Mouse (Mus musculus) adrenal gland, postnatal 14 days (tissue): ENCODE results near the gene St6gal1. TPM values are rescaled to one million over a fixed set of nuclear protein-coding genes. Genes with fewer than 3 reads are reported as not detected.

ENCODE experiments used
- DNase-seq: peaks from one replicate; pipeline ENCODE4 v3.0.0; 2021; ENCODE audit warnings: mixed read lengths
- total RNA-seq: library from RNA; stranded (reverse); gene quantifications from 2 replicates; pipeline ENCODE4 v1.2.3, GENCODE M21; 2021

St6gal1 gene
- total RNA-seq, 1 experiment from 2014 or later, result 42.8 TPM

DNA sequence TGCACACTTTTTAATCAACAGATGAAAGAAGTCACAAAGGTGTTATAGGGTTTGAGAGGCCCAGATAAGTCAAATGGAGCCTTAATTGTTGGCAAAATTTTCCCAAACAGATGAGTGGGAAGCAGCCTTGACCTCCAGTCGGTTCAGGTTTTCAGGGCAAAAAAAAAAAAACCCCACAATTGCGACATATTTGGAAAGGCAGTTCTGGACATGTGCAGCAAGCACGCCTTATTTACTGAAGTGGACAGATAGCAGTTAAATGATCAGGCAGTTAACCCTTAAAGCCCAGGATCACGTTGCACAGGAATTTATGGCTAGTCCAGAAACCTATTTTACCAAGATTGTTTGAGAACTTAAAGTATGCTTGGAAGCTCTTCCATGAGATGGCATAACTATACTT, 112.8 kb downstream of the St6gal1 start:
- no peak for DNase-seq

DNA sequence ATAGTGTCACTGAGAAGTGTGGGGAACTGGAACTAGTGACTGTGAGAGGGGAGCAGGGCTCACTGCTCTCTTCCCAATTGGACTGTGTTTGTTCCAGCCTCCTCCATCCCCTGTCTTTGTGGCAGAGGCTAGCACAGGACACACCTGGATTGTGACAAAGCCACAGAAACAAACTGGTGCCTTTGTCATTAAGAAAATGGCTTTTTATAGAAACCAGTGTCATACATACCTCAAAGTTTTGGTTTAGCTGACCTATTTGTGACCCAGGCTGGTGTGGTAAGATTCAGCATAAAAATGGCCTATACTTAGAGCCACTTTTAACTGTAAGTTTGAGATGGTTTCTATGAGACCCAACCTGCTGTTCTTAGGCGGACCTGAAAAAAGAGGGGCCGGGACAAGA, 116.7 kb downstream of the St6gal1 start:
- DNase-seq, result no peak

DNA sequence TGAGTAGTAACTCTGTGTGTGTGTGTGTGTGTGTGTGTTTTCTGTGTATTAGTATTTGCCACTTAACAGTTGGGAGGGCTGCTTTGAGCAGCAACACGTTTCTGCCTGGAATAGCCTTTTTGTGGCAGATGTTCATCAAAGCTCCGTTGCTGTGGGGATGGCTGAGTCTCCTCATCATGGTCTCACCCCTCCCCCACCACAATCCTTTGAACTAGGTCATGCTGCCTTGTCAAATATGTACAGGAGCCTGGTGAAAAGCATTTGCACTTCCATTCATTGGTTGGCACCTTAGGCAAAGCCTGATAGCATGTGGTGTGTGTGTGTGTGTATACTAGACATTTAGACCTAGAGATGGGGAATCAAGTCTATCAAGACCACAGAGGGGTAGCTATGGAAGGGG, 126.3 kb downstream of the St6gal1 start:
- peak; percentile 37 for DNase-seq

DNA sequence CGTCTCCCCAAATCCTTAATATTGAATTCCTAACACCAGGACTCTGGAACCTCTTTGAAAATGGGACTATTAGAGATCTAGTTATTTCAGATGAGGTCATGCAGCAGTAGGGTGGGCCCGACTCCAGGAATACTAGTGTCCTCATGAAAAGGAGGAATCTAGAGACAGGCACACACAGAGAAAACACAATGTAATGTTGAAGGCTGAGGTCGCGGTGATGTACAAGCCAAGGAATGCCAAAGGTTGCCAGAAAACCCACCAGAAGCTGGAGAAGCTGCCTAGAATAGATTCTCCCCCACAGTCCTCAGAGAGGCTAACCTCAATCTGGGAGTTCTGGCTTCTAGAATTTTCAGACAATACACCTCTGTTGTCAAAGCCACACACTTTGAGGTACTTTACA, 136.5 kb downstream of the St6gal1 start:
- no peak for DNase-seq

DNA sequence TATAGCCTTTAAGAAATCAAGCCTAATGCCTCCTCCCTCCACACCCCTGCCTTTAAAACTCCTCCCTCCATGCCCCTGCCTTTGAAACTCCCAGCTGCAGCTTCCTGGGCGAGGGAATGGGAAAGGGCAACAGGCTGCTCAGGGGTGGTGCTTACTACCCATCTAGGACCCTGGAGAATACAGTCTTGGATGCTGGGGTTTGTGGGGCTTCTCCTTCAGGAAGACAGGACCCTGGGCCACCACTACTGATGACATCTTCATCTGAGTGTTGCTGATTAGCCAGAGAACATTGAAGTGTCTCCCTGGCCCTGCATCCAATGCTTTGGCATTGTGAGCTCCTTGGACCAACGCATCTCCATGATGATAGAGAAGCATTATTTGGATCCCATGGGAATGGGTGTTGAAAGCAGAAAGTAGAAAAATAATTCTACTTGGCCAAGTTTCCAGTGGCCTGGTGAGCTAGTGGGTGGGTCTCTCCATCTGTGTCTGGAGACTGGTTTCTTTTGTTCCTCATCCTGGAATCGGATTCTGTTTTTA, 137.0 kb downstream of the St6gal1 start:
- DNase-seq, result no peak

DNA sequence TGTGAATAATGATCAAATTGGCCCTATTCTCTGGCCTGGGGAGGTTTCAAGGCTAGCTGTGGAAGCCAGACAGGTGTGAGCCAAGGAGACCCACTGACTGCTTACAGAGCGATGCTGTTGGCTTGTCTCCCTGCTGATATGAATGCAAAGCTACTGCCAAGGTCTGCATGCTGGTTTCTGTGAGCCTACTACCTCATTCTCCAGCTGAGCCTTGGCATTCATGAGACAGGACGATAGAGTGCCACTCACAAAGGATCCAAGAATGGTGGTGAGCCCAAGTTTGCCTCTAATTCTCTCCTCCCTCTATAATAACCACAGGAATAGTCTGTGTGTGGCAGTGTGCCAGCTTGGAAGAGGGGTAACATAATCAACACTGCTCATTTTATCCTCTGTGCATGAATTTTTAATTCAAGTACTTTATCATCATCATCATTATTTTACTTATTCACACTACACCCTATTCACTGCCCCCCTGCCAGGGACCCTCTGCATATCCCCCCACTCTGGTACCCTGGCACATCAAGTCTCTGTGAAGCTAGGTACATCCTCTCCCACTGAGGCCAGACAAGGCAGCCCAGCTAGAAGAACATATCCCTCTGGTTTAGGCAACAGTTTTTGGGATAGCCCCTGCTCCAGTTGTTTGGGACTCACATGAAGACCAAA, 139.9 kb downstream of the St6gal1 start:
- no peak for DNase-seq

DNA sequence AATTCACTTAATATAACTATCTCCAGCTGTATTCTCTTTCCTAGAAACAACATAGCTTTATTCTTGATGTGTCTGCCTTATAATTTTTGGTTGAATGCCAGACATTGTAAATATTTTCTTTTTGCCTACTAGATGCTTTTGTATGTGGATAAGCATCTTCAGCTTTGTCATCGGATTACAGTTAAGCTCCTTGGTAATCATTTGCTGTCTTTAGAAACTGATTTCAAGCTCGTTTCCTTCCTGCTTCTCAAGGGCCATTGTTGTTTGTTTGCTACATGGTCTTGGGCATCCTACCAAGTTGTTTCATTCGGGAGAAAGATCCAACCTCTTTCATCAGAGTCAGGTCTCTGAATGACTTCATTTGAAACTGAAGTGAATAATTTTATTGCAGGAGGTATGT, 144.6 kb downstream of the St6gal1 start:
- no peak for DNase-seq

DNA sequence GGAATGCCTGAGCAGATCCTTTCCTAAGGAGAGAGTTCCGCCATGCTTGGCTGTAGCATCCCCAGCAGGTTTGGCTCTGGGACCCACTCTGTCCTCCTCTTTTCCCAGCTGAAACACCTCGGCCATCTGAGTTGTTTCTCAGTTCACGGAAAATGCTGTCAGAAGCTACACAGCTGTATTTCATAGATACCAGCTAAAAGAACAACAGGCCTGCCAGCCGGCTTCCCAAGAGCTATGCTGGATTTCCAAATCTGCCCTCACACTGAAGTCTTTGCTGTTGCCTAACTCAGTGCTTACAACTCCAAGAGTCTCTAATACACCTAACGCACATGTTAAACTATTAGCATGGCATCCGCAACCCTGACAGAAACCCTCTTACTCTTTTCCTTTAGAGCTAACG, 146.2 kb downstream of the St6gal1 start:
- no peak for DNase-seq

DNA sequence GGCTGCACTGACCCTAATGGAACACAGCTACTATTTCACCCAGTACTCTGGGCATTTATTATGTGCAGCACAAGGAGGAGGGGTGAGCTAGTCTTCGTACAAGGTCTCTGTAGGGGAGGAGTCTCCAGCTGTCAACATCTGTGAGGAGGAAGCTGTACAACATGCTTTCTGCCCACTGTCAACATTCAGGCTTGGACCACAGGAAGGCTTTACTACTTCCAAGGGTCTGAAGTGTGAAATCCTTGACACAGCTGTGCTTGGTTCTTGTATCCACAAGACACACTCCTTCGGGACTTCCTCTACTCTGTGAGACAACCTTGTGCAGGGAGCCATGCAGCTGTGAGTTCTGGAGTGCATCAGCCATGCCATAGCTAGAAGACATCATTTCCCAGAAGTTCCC, 147.8 kb downstream of the St6gal1 start:
- DNase-seq, result no peak

DNA sequence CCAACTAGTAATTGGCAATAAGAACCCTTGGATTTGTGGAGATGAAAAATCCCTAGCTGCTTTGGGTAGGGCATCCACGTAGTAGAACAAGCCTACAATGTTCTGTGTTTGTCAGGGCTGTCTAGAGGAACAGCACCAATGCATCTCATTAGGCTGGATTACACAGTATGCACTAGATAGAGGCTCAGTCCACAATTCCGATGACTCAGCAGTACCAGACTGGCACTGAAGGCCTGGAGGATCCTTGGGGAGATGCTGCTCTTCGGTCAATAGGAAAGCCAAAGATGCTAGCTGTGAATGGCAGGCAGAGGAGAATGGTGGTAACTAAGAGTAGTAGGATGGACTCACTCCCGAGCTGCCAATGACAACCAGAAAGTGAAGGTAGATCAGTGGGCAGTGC, 149.5 kb downstream of the St6gal1 start:
- no peak for DNase-seq

DNA sequence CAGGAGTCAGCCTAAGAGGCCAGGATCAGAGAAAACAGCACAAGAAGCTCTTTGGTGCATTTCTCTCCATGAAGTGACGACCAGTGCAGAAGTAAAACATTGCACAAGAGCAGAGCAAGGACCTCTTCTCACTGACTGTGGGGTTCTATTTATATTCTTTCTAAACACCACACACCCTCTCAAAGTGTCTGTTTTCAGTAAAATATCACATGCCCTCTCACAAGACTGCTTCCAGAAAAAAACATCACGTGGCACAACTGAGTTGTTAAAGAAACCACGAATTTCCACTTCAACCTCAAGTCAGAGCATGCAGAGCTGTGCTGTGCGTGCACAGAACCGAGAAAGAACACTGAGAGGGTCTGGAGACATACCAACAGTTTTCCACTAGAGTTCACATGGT, 150.4 kb downstream of the St6gal1 start:
- no peak for DNase-seq

DNA sequence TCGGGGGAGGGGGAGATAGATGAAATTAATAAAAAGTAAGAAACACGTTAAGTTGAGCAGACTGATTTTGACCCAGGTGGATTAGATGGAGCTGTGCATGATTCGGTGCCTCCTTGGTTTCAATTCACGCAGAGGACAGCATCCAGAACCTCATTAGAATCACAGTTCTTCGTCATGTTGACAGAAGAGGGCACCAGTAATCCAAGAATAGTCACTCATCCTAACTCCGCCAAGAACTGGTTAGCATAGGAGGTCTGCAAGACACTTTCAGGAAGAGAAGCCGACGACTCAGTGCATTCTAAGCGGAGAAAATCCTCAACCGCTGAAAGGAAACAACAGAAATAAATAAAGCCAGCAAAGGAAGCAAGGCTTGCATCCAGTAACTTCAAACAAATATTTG, 151.6 kb downstream of the St6gal1 start:
- no peak for DNase-seq

DNA sequence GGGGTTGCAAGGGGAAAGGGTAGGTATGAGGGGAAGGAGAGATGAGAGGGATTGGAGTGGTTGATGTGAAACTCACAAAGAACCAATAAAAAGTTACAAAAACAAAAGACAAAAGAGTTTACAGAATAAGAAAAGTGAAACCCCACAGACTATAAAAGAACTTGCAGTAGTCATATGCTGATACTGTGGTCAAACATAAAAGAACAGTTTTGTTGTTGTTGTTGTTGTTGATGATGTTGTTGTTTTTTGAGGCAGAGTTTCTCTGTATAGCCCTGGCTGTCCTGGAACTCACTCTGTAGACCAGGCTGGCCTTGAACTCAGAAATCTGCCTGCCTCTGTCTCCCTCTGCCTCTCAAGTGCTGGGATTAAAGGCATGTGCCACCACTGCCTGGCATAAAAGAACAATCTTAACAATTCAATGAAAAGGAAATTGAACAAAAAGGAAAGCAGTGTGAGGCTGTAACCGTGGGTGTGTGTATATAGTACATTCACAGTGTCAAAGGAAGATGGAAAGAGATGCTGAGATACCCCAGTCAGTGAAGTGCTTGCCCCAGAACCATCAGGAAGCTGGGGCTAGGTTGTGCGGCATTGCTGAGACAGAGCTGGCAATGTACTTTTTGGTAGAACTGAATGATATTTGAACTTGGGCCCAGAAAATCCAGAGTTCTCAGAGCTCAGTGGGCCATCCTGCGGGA, 155.1 kb downstream of the St6gal1 start:
- no peak for DNase-seq

DNA sequence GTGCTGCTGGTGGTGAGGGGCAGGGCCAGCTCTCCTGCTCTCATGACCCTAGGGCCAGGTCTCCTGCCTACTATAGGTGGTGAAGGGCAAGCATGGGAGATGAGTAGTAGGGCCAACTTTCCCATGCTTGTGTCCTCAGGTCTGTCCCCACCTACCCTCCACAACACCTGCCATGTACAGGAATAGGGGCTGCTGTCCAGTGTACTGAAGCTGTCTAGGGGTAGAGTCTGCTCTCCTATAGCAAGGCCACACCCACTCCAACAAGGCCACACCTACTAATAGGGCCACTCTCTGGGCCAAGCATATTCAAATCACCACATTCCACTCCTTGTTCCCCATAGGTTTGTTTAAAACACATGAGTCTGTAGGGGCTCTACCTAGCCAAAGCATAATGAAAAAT, 159.8 kb downstream of the St6gal1 start:
- DNase-seq, result no peak

DNA sequence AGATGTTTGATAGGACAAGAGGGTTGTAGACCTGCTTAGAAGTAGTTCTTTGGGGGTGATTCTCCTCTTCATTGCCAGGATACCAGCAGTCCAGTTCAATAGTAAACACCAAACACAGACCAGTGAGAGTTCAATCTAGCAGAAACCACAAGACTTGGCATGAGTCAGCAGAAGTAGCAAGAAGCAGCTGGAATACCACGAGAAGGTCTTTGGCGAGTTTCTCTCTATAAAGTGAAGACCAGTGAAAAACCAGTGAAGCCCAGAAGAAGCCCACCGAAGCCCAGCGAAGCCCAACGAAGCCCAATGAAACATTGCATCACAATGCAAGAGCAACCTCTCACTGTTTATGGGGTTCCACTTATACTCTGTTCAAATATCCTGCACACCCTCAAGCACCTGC, 173.4 kb downstream of the St6gal1 start:
- DNase-seq, result no peak

DNA sequence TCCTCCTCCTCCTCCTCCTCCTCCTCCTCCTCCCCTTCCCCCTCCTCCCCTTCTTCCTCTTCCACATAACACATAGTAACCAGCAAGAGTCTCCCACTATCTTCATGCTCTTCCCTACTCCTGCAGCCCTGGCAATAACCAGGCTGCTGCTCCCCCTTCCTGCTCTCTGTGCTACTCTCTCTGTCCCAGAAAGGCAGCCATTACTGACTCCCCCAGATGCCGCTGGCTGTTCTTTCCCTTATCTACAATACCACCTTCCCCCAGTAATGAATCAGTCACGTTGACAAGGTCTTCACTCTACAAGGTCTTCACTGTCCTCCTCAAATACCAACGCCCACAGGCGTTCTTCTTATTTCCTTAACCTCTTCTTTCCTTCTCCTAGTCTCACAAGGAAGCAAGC, 176.9 kb downstream of the St6gal1 start:
- DNase-seq, result peak; percentile 41

DNA sequence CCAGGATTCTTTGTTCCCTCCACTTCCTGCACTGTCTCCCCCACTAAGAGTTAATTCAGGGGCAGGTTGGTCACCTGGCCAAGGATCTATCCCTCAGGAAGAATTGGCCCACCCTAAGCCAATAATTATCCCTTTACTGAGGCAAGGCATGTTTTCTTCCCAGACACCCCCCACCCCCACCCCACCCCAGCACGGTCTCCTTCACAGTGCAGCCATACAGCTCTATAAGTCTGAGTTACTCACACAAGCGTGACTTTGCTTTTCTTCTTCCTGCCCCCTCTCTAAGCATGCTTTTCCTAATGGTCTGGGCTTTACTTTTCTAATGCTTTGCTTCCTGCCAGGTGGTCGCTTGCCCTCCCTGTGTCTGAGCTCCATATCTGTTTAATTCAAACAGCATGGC, 177.4 kb downstream of the St6gal1 start:
- no peak for DNase-seq

DNA sequence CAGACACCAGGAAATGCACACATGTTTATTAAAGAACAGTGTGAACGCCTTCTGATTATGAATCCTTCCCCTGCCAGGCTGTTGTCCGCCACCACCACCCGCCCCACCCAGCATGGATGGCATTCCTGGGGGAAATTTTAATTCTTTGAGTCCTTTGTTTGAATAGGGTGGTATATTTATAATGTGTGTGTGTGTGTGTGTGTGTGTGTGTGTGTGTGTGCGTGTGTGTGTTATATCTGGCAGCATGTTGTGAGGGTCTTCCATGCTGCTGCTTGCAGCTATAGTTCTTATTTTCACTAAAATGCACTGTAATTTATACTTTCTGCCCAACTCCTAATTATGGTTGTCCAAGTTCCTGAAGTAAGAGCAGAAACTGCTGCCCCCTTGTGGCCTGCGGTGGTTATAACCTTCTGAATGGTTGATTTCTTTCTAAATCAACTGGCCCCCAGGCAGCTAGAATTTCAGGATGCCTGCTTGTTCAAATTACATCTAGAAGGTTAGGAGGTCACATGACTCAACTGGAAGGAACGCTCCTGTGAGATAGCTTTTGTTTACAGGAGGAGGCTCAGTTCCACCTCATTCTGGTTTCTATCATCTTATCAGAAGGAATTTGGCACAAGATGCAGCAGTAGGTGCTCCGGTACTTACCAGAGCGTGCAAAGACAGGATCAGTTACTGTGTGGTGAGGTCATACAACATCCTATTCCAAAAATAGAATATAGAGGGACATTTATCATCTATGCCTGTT, 178.6 kb downstream of the St6gal1 start:
- peak; percentile 85 for DNase-seq

Other genes starting within 250 kb of the St6gal1 start
- 28.3 and 64.6 TPM in 2 replicates for gene Kng2, start 195.3 kb upstream of the St6gal1 start, total RNA-seq
- 13.1 and 215 TPM in 2 replicates for gene Kng1, start 166.9 kb upstream of the St6gal1 start, total RNA-seq
- gene Eif4a2, start 117.3 kb upstream of the St6gal1 start, total RNA-seq, result 360 and 379 TPM in 2 replicates
- gene Rfc4, start 97.0 kb upstream of the St6gal1 start, total RNA-seq, result 14.5 and 15.2 TPM in 2 replicates
- gene Adipoq, start 78.2 kb upstream of the St6gal1 start, total RNA-seq, result 317 and 319 TPM in 2 replicates
- gene Rtp1, start 204.4 kb downstream of the St6gal1 start, total RNA-seq, result not detected in 2 replicates